Mouse (Mus musculus): Measurements from ENCODE around the gene Mtx3. TPM values are rescaled to one million over a fixed set of nuclear protein-coding genes. Genes with fewer than 3 reads are reported as not detected.

Mtx3 gene
- total RNA-seq (2021): 10 to 100 TPM; 27.2 TPM
- long read RNA-seq, experiment 1, partial matches to known transcripts: 0 of 4 reads
- long read RNA-seq, experiment 1, other reads (novel, unspliced or antisense): 4 of 4 reads
- long read RNA-seq, experiment 2, partial matches to known transcripts: 0 of 6 reads
- long read RNA-seq, experiment 2, other reads (novel, unspliced or antisense): 6 of 6 reads

DNA sequence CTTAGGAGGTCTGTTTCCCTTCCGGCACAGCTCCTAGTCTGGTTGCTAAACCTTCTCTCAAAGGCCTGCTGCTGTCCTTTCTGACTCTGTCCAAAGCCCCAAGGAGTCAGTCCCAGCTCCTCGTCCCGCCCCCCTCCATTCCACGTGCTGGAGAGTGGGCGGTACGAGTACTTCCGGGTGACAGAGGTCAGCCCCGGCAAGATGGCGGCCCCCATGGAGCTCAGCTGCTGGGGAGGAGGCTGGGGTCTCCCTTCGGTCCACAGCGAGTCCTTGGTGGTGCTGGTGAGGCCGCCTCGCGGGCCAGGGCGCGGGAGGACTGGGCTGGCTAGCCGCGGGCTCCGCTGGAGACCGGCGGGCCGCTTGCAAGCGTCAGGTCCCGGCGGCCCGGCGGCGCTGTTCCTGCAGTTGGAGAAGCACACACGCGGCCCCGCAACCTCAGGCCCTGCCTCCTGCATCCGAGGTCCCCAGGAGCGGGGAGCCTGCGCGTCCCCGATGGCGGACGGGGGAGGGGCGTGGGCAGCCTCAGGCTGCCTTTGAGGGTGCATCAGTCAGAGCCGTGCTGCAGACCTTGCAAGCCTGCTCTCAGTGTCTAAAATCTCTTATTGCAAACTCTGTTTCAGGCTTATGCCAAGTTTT, at the start of gene Mtx3:
Gene Mtx3, plus strand, starts transcription at position 175 of the 636 bp plus-strand sequence.
- peak; percentile 84 to 85 for DNase-seq (ENCODE audit: low spot score in 2 of 2)

DNA sequence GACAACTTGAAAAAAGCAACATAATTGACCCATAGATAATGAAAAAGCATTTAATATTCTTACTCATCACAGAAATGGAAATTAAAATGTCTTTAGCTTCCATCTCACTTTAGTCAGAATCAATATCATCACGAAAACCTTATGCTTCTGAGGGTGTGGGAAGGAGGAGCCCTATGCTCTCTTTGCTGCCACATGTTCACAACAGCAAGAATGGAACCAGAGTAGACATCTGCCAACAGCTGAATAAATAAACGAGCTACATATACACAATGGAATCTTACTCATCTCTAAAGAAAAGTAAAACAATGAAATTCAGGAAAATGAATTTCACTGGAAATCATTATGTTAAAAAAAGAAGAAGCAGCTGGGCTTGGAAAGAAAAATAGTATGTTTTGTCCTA, 45.7 kb upstream of the Mtx3 start:
- no peak for DNase-seq (ENCODE audit: low spot score in 2 of 2)

DNA sequence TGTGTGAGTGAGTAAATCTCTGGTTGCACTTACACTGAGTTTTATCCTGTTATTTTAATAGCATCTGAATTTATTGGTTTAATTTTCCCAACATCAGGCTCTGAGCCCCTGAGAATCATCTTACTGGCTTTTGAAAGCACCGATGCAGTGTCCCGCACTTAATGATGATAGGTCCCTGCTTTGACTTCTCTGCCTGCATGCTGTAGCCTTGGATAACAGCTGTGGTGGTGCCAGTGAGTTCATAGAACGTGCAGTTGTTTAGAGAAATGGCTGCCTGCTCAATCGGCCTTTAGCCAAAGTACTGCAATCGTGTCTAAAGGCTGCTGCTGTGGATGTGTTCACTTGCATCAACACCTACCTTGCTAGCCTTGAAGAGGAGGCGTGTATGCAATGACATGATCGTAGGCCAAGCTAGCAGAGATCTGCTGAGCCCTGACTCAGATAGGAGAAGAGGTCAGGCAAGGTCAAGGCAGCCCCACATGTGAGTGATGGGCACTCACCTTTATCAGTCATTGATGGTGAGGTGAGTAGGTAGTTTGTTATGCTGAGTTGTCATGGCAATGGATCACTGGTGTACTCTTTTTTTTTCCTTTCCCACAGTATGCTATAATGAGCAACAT, 45.1 kb upstream of the Mtx3 start:
- peak in 1 of 2 experiments; percentile 25 for DNase-seq (ENCODE audit: low spot score in 2 of 2)

DNA sequence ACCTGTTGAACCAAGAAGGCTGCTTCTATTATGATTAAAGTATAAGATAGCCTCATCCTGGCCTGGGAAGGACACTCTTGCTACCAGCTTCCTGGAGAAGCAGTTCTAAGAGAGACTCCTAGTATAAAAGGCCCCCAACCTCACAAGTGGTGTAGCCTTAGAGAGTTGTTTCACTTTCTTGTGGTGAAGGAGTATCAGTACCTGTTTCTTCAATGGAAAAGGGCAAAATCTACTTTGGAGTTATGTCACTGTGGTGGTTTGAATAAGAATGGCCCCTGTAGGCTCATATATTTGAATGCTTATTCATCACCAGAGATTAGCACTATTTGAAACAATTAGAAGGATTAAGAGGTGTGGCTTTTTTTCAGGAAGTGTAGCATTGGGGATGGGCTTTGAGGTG, 37.8 kb upstream of the Mtx3 start:
- no peak for DNase-seq (ENCODE audit: low spot score in 2 of 2)

DNA sequence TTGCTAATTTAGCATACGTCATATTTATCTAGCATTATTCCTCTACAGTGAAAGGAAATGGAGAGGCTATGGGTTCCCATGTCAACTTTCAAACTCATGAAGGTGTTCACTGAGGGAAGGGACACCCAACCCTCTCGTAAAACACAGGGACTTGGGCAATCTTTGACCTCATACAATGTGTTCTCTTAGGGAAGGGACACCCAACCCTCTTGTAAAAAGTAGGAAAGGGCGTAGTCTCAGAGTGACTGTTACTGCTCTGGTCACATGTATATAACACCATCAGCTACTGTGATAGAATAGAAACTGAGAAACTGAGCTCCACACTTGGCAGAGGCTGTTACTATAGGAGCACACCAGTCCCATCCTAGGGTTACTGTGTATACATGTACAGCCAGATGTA, 36.7 kb upstream of the Mtx3 start:
- no peak for DNase-seq (ENCODE audit: low spot score in 2 of 2)

DNA sequence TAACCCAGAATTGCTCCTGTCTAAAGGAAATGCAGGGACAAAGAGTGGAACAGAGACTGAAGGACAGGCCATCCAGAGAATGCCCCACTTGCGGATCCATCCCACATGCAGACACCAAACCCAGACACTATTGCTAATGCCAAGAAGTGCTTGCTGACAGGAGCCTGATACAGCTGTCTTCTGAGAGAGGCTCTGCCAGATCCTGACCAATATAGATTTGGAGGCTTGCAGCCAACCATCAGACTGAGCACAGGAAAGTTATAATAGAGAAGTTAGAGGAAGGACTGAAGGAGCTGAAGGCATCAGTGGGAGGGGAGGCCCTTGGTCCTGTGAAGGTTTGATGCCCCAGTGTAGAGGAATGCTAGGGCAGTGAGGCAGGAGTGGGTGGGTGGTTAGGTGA, 34.0 kb upstream of the Mtx3 start:
- peak; percentile 17 to 28 for DNase-seq (ENCODE audit: low spot score in 2 of 2)

DNA sequence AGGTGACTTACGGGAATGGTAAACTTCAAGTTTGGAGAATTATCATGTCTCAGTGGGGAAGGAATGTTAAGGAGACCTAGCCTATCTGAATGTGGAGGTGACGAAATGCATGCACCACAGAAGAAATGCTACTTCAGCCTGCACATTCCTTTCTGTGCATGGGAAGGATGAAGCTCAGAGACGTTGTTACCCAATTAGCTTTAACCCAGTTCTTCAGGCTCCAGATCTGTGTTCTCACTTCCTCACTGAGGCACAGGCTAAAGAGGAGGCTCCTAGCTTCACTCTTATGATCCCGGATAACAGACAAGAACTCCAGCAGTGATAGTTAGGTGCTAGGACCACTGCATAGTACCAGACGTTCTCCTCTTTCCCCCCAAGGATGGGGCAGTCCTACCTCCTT, 28.2 kb upstream of the Mtx3 start:
- no peak for DNase-seq (ENCODE audit: low spot score in 2 of 2)

DNA sequence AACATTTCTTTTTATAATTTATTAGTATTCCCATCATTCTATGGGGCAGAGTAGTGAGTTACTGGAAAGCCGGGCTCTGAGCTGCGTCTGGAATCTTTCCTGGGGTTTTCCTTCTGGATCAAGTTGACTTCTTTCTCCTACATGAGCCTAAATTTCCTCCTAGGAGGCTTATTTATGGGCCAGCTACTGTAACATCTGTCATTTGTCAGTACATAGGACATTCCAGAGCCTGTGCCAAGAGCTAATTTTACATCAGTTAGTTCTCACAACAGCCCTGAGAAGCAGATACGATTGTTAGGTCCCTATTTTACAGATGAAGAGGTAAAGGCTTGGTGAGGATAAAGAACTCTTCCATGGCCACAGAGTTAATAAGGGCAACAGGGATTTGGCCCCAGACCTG, 27.2 kb upstream of the Mtx3 start:
- DNase-seq (ENCODE audit: low spot score in 2 of 2): no peak

DNA sequence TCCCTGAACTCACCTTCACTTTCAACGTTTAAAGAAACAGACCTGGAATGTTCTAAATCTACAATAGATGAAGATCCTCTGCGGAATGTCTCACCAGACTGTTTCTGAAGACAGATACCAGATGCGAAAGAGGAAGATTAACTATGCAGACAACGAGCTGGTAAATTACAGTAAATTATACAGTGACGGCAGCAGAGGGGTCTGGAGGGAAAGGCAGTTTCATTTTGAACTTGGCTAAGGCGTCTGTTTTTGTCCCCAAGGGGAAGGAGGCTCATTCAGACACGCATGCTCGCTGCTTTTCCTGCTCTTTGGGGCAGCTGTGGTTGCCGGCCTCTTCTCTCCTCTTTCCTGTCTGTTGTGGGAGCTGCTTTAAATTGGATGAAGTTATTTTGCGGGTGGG, 15.7 kb upstream of the Mtx3 start:
- DNase-seq (ENCODE audit: low spot score in 2 of 2): no peak

DNA sequence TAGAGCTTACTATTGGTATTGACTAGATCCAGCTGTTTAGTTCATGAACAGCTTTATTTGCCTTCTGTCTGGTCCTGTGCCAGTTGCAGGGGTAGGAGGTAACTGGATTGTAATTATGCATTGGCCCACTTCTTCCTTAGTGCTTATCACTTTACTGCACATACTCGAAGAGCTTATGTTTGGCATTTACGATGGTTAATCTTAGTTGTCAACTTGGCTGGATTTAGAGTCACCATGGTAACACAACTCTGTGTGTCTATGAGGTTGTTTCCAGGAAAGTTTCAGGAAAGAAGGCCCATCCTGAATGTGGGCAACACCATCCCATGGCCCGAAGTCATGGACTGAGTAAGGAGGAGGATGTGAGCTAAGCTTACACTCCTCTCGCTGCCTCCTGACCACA, 11.4 kb upstream of the Mtx3 start:
- DNase-seq (ENCODE audit: low spot score in 2 of 2): no peak

DNA sequence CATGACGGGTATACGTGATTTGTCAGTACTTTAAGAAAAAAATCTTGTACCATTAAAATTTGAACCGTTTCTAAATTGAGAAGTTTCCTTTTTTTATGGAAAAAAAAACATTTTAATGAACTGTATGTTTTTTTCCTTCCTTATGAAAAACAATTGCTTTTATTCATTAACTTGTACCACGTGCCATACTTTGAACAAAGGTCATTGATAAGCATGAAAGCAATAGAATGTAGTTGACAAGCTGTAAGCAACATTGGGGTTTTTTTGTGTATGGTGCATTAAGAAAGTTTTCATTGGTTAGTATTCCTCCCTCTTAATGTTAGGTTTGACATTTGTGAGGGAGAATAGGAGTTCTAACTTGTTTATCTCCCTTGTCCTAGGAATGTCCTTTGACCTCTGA, 1.9 kb downstream of the Mtx3 start:
- DNase-seq (ENCODE audit: low spot score in 2 of 2): no peak

DNA sequence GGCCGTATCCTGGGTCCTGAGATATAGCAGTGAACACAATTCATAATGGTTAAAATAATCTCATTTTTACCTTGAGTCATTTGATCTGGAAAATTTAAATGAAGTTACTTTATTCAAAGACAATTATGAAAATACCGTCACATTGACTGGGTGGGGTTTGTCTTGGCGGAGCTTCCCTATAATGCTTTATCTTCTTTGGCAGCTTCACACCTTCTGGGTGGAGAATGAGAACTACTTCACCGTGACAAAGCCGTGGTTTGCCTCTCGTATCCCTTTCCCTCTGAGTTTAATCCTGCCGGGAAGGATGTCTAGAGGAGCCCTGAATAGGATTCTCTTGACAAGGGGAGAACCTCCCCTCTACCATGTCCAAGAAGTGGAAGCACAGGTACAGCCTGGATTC, 2.8 kb downstream of the Mtx3 start:
- no peak for DNase-seq (ENCODE audit: low spot score in 2 of 2)

DNA sequence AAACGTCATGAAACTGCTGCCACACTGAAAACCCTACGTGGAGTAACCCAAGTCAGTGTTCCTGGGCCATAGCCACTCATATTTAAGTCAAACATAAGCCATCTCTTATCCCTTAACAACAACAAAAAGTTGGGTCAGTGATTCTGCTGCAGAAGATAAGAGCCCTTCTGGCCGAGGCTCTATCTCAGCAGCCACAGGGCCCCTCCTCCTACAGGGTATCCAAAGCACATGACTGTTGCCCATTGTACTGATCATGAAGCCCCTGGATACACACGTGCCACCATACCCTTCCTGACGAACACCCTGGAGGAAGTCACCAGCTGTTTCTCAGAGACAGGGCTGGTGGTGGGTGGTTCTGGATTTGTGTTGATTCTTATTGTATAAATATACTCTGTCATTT, 3.4 kb downstream of the Mtx3 start:
- DNase-seq (ENCODE audit: low spot score in 2 of 2): no peak

DNA sequence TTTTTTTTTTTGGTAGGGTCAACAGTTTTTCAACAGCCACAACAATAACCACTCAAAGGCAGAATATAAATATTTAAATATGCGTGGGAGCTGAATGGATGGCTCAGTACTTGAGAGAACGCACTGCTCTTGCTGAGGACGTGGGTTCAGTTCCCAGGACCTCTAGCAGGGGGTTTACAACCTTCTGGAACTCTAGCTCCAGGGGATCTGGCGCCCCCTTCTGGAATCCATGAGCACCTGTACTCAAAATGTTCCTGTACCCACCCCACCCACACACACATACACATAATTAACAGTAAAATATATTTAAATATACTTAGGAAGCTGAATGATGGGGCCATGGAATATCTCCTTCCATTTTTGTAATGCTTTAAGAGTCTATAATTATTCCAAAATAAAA, 11.3 kb downstream of the Mtx3 start:
- no peak for DNase-seq (ENCODE audit: low spot score in 2 of 2)

DNA sequence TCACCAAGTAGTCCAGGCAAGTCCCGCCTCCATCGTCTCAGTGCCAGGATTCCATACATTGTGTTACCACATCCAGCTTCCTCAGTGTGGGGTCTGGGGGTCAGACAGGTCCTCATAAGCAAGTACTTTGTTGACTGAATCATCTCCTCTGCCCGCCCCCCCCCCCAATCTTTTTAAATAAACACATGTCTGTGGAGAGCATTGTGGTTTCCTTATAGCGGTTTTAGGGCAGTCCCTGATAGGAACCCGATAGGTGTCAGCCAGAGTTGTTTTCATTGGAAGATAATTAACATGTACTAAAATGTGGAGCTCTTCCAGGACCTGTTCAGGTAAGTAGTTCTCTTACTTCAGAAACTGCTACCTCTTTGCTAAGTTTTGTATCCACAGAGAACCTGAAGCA, 14.2 kb downstream of the Mtx3 start:
- DNase-seq (ENCODE audit: low spot score in 2 of 2): no peak

DNA sequence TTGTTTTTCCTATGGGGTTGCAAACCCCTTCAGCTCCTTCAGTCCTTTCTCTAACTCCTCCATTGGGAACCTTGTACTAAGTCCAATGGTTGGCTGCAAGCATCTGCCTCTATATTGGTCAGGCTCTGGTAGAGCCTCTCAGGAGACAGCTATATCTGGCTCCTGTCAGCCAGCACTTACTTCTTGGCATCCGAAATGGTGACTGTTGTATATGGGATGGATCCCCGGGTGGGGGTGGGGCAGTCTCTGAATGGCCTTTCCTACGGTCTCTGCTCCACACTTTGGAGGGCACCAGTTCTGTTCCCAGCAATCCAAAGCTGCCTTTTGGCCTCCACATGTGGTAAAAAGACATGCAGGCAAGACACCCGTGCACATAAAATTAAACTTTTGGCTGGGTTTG, 15.4 kb downstream of the Mtx3 start:
- no peak for DNase-seq (ENCODE audit: low spot score in 2 of 2)

DNA sequence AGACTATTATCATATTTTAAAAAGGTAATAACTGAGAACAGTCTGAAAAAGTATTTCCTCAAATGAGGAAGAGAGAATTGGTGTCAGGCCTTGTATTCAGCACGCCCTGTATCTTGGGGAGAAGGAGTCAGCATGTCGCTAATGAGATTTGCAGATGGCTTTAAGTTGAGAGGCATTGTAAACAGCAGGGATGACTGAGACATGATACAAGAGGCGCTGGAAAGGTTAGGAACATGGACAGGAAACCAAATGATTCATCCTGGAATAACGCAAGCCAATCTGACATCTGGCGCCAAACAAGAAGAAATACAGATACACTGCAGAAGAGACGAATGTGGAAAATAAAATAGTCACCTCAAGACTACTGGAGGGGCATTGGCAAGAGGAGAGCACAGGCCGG, 20.8 kb downstream of the Mtx3 start:
- no peak for DNase-seq (ENCODE audit: low spot score in 2 of 2)

DNA sequence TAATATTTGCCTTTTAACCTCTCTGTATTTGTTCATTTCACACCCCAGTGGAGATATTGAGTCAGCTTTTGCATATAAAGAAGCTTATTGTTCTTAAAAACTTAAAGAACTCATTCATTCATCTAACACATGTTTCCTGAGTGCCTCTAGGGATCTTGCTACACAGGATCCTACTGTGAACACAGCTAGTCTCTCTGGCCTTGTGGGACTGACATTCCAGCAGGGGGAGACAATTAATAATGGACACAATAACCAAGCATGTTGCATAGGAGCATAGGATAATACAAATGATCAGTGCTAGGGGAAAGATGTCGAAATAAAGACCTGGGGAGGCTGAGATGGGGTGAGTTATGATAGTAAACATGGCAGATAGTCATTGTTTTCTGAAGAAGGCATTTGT, 22.1 kb downstream of the Mtx3 start:
- DNase-seq (ENCODE audit: low spot score in 2 of 2): no peak

DNA sequence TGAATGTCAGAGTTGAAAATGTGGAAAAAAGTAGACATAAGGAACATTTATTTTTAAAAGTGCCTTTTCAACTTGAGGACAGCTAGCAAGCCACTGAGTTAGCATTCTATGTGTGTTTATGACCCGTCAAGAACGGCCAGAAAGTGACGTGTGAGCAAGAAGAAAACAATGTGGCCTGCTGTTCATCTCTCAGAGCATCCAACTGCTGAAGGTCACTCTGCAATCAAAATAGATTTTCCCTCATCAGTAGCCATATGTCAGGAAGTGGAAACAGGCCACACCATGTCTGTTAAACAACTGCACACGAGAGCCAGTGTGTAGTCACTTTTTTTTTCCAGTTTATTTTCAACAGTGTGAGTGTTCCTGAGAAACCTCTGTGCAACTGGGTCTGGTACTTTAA, 35.0 kb downstream of the Mtx3 start:
- DNase-seq (ENCODE audit: low spot score in 2 of 2): no peak

DNA sequence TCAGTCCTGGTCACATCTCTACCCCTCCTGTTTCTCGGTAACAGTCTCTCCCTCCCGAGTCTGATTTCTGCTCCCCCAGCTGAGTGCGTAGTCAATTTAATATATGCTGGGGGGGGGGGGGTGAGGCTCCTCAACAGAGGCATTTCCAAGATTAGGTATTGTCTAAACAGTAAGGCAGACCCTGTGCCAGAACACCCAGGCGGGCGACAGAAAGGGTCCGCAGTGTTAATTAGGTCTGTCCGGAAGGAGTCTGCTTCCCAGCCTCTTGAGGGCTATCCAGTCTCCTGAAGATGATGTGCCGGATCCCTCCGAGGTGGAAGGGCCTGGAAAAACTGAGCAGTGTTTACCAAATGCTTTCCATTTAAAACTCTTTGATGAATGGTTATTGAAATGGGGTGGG, 35.4 kb downstream of the Mtx3 start:
- DNase-seq (ENCODE audit: low spot score in 2 of 2): no peak

DNA sequence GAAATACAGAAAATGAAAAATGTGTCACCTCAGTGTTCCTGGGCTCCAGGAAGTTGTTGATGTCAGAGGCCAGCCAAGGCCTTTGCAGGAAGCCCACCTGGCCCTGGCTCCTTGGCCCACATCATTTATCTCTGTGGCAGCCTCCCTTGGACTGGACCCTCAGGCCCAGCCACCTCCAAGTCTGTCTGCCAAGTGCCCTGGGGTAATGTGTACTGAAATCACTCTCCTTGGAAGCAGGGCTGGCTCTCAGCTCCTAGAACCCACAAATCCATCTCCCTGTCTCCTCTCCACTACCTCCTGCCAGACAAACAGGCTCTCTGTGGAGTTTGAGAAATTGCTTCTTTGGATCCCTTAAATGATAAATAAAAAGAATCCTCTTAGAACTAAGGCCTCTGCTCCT, 36.0 kb downstream of the Mtx3 start:
- DNase-seq (ENCODE audit: low spot score in 2 of 2): no peak

DNA sequence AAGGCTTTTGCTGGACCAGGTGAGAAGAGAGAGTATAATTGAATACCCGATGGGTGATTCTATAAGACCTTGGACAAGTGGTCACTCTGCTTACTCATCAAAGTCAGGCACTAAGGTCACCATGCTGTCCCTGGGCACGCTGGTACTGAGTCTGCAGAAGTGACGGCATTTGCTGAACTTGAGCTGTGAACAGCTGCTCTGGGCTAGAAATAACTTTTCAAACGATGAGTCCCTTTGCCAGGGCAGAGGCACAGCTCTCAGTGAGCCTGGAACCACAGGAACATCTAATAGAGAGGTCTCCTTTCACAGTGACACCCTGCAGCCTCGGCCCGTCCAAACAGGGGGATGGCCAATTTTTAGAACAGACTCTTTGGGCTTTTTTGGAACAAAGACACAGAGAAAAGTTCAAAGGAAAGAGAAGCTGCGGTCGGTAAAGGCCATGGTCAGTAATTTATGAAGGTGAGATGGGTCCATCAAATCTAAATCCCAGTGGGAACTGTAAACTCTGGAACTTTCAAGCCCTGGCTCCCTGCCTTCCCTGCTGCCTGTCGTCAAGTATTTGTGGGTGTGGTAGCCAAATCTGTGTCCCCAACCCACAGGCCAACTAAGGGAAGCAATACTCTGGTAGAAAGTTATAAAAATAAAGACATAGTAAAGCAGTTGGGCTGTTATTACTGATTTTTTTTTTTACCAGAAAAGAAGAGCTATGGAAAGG, 37.9 kb downstream of the Mtx3 start:
- no peak for DNase-seq (ENCODE audit: low spot score in 2 of 2)

Measured in left cerebral cortex, adult 18-20 months (tissue).